Mouse (Mus musculus) central nervous system, embryonic 11.5 days (tissue): Measurements from ENCODE around the gene Col4a6. TPM values are rescaled to one million over a fixed set of nuclear protein-coding genes. Genes with fewer than 3 reads are reported as not detected.

Experiments
- polyA plus RNA-seq: library from polyadenylated mRNA; depleted of rRNA; stranded (reverse); fragments of >200 nt; gene quantifications from 2 replicates; pipeline ENCODE4 v1.2.3, GENCODE M21; 2012; rRNA removed

Col4a6 gene
- polyA plus RNA-seq, result 2.7 and 2.9 TPM in 2 replicates

GRCm38 (mm10) chrX:141473470-141474302 is at the start of gene Col4a6:
TSS of gene Col4a6 (minus strand) at chrX:141474076.

GRCm38 (mm10) chrX:141475110-141475509 is 1.2 kb upstream of the Col4a6 start, which contains the start of gene Col4a5:
TSS of gene Col4a5 (plus strand) at chrX:141475385.

Other genes with a start within 250 kb of the Col4a6 start
- 8.3 and 12.9 TPM in 2 replicates for gene Col4a5, start 1.3 kb upstream of the Col4a6 start, polyA plus RNA-seq